Comparison of ENCODE assay signal across 8 mouse cellular contexts in the genomic region with DNA sequence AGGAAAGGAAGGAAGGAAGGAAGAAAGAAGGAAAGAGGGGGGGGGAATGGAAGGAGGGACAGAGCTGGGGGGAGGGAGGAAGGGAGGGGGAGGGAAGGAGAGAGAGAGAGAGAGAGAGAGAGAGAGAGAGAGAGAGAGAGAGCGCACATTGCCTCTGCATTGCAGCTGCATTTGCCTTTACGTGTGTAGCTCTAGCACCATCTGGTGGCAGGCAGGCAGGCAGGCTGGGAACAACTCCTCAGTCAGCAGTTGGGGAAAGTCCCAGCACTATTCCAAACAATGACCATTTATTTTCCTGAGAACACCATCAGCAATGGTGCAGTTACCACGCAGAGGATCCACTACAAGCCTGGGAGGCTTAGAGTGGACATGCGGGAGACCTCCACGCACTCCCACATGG.
DNase-seq lines count a peak whose midpoint lies in the region; ATAC-seq lines count a peak whose summit lies in the region.

No protein-coding gene starts in this region.

- no peak overlapping the region for H3K9ac ChIP-seq in kidney, embryonic 15.5 days
- H3K9ac ChIP-seq in midbrain, embryonic 13.5 days (replicated peaks), result no peak overlapping the region

- H3K9me3 ChIP-seq in kidney, embryonic 15.5 days (replicated peaks), result no peaks in the 10 kb centered on the region
- no peaks in the 10 kb centered on the region for H3K9me3 ChIP-seq in midbrain, embryonic 13.5 days

- peak; percentile 19 for DNase-seq in kidney, adult 11 months
- peak; percentile 54 to 67 for DNase-seq in cerebellum, adult 18-20 months
- DNase-seq in forelimb bud, embryonic 11.5 days (ENCODE audit: low read depth, low spot score), result peak; percentile 73
- DNase-seq in left cerebral cortex, adult 8-10 months (ENCODE audit: low spot score in 2 of 2), result peak; percentile 10 to 20
- DNase-seq in spleen, adult 18-20 months, result peak; percentile 5 to 43

- no peak for ATAC-seq in kidney, embryonic 15.5 days (replicated peaks; ENCODE audit: low FRiP score)
- peak; percentile 56 for ATAC-seq in inflammation-experienced regulatory T-cells, adult 6 months
- ATAC-seq in midbrain, embryonic 13.5 days, result peak; percentile 43; the same call in 1 of the 2 replicates

- no peak overlapping the region for H3K4me3 ChIP-seq in kidney, embryonic 15.5 days (replicated peaks)
- no peak overlapping the region for H3K4me3 ChIP-seq in midbrain, embryonic 13.5 days (replicated peaks)

- 0 out of 2 replicates have a peak, but pooled peaks cover 2% of the 10 kb centered on the region for H3K4me1 ChIP-seq in kidney, embryonic 15.5 days
- H3K4me1 ChIP-seq in midbrain, embryonic 13.5 days (replicated peaks), result no peaks in the 10 kb centered on the region

- no peaks in the 10 kb centered on the region for H3K36me3 ChIP-seq in kidney, embryonic 15.5 days
- 0 out of 2 replicates have a peak, but pooled peaks cover 4% of the 10 kb centered on the region for H3K36me3 ChIP-seq in midbrain, embryonic 13.5 days

- H3K27ac ChIP-seq in kidney, embryonic 15.5 days, result no peak overlapping the region
- H3K27ac ChIP-seq in midbrain, embryonic 13.5 days, result no peak overlapping the region

- WGBS in kidney, embryonic 15.5 days, result 9% methylated on average over 5 of the region's 5 CpGs
- WGBS in midbrain, embryonic 13.5 days, result 20% methylated on average over 5 of the region's 5 CpGs

- no peak overlapping the region for H3K4me2 ChIP-seq in kidney, embryonic 15.5 days
- H3K4me2 ChIP-seq in midbrain, embryonic 13.5 days (replicated peaks), result no peak overlapping the region

- H3K27me3 ChIP-seq in kidney, embryonic 15.5 days, result no peaks in the 10 kb centered on the region
- no peaks in the 10 kb centered on the region for H3K27me3 ChIP-seq in midbrain, embryonic 13.5 days

Comparison
In these comparisons a context has a peak if more than half of its experiments do, and no peak if none do; other contexts are left out.
1. DNase-seq: peak in every context shown above with its lines; median percentile 73 in forelimb bud, embryonic 11.5 days; 60 in cerebellum, adult 18-20 months; 24 in spleen, adult 18-20 months; 19 in kidney, adult 11 months; 15 in left cerebral cortex, adult 8-10 months.